Comparison of ENCODE assay signal across 2 mouse cellular contexts in genomic region chr12:4856834-4857233, GRCm38 (mm10).
TF ChIP-seq lines count a peak whose summit lies in the region.

No protein-coding gene starts in this region.

TF ChIP-seq in CH12.LX, 34 proteins besides CTCF, POLR2A, EP300 and RAD21:
- TF ChIP-seq TBP (conservative IDR thresholded peaks at IDR 0.05; ENCODE audit: low read depth, low read length) (no peak), RCOR1 (conservative IDR thresholded peaks at IDR 0.05; ENCODE audit: low read depth, low read length) (no peak), MAFK (IDR thresholded peaks at IDR 0.05; ENCODE audit: insufficient replicate concordance, low read length) (no peak), NRF1 (IDR thresholded peaks at IDR 0.05; ENCODE audit: low read depth, low read length) (no peak), HCFC1 (IDR thresholded peaks at IDR 0.05; ENCODE audit: low read depth, low read length) (no peak), SIN3A (IDR thresholded peaks at IDR 0.05; ENCODE audit: low read length) (no peak)

TF ChIP-seq in MEL, 35 proteins besides CTCF, POLR2A, EP300 and RAD21:
- TF ChIP-seq USF1 (IDR thresholded peaks at IDR 0.05; ENCODE audit: low read depth, low read length) (no peak), RCOR1 (IDR thresholded peaks at IDR 0.05; ENCODE audit: low read depth, low read length) (no peak), ZKSCAN1 (IDR thresholded peaks at IDR 0.05; ENCODE audit: low read depth, low read length) (no peak), MAZ (IDR thresholded peaks at IDR 0.05; ENCODE audit: low read depth, low read length) (no peak), ETS1 (IDR thresholded peaks at IDR 0.05; ENCODE audit: low read depth, low read length) (no peak), ZC3H11A (IDR thresholded peaks at IDR 0.05; ENCODE audit: low read depth, low read length) (no peak), POLR2AphosphoS2 (IDR thresholded peaks at IDR 0.05; ENCODE audit: low read length) (no peak), SMC3 (IDR thresholded peaks at IDR 0.05; ENCODE audit: low read depth, low read length) (peak; percentile 47), HCFC1 (IDR thresholded peaks at IDR 0.05; ENCODE audit: low read depth, low read length) (no peak), TBP (IDR thresholded peaks at IDR 0.05; ENCODE audit: low read depth, low read length) (peak; percentile 70)
